Mouse (Mus musculus): Measurements from ENCODE around the gene Kcnj4.
"Not testable (repeated sequence)": the region's sequence is repeated elsewhere in the genome, so short reads cannot be mapped to it uniquely, and the experiment has no call there.

Gene Kcnj4

DNA sequence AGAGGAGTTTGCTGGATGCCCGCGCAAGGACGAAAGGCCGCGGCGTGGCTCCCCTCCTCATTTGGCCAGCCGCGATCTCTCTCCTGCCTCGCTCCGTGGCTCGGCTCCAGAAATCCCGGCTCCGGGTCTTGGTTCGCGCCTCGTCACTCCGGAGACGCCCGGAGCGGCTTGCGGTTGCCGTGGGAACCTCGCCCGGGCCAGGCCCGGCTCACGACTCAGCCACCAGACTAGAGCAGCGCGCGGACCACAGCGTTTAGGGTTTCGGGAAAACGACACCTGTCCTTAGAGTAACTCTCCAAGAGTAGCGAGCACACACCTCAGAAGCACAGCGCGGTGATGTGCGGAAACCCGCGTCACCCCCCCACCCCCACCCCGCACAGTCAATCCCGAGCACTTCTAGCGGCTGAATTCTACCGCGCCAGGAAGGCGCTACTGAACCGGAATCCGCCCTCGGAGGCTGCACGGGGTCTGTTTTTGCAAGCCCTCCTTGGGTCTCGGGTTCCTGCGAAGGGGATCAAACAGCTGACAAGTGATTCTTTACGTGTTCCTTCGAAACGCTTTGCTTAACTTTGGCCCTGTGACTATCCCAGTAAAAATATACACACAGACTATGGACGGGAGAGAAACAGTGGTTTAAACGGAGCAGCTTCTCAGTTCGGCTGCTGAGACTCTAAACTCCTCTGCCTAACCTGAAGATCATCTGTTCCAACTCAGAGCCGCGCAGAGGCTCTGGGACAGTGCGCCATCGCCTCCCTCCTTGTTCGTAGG is 6.7 kb upstream of the Kcnj4 start:
- DNase-seq (ENCODE audit: low read depth) = peak; percentile 23

GRCm38 (mm10) chr15:79510425-79510824 is 5.4 kb upstream of the Kcnj4 start:
- DNase-seq (ENCODE audit: low read depth) = no peak

- no peak for DNase-seq (ENCODE audit: low read depth)
Measured at GRCm38 (mm10) chr15:79509998-79510397, 5.0 kb upstream of the Kcnj4 start.

- no peak for DNase-seq (ENCODE audit: low read depth)
Measured at GRCm38 (mm10) chr15:79507055-79507828, 2.2 kb upstream of the Kcnj4 start.

- DNase-seq (ENCODE audit: low read depth) = no peak
Measured at GRCm38 (mm10) chr15:79506460-79506859, 1.4 kb upstream of the Kcnj4 start.

DNA sequence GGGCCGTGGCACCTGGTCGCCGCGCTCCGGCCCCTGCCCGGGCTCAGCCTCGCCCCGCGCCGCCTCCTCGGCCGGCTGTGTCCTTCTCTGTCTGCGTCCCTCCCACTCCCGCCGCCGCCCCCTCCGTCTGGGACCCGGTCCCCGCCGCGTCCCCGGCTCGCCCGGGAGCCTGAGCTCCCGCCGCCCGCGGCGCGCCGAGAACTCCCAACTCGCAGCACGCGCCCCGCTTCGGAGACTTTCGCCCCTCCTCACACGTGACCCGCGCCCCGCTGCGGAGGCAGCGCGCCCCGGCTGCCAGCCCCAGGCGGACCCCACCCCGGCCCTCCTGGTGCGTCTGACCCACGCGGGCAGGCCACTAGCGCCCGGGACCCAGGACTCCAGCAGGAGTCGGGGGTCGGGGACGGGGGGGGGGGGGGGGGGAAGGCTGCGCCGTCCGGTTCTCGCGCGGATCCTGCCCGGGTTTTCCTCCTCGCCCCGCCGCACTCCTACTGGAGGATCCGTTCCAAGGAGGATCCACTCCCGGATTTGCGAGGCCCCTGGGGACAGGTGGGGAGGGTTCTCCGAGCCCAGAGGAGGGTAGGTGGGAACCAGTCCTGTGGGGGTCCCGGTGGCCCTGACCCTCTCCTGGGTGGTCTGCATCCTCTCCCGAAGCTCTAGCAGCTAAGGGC is 709 bp upstream of the Kcnj4 start:
- DNase-seq (ENCODE audit: low read depth) = no peak

DNA sequence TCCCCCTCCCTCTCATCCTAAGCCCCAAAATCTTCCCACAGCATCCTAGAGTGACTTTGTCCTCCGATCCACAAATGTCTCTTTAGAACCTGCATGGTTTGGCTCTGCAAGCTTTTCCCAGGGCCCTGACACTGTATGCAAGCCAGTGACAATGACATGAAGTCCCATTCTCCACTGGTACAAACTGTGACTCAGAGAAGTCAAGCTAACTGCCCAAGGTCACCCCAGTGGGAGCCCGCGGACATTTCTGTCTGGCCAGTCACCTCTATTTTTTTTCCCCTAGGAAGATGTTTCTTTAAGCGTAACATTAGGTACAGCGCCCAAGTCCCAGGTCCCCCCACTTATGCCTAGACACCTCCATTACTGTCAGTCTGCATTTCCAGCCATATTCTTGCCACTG is 1.6 kb downstream of the Kcnj4 start:
- DNase-seq (ENCODE audit: low read depth) = no peak

DNA sequence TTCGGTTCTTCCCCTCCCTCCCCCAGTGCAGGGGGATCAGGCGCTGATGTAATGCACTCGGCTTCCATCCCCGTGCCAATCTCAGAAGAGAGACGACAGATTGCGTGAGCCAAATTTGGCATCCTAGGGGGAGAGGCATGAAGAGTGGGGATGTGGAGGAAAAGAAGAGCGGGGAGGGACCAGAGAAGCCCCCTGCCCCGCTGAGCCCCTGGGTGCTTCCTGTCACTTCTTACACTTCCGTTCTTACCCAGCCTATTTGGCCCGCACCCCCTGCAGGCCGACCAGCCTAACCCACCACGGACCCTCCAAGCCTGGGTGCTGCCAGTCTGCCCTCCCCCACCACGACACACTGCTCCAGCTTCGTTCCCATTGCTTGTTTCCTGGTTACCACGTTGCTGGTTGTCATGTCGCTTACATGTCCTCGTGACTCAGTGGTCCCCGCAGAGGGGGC is 2.1 kb downstream of the Kcnj4 start:
- DNase-seq (ENCODE audit: low read depth) = no peak

DNA sequence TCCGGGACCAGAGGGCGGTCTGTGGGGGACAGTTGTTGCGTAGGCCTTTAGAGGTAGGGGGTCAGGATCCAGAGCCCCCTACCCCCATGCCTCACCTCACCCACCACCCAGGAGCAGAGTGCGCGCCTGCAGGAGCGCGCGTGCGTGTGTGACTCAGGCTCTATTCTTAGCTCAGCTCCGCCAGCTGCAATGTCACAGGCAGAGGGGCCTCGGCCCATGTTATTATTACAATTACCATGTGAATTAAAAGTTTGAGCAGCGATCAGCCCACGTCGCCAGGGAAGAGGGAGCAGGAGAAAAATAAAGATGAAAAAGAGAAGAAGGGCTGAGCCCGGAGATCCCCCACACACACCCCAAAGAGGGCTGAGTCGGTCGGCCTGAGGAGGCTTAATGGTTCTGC is 4.9 kb downstream of the Kcnj4 start:
- DNase-seq (ENCODE audit: low read depth) = no peak

GRCm38 (mm10) chr15:79493527-79493926 is 11.5 kb downstream of the Kcnj4 start:
- no peak for DNase-seq (ENCODE audit: low read depth)

DNA sequence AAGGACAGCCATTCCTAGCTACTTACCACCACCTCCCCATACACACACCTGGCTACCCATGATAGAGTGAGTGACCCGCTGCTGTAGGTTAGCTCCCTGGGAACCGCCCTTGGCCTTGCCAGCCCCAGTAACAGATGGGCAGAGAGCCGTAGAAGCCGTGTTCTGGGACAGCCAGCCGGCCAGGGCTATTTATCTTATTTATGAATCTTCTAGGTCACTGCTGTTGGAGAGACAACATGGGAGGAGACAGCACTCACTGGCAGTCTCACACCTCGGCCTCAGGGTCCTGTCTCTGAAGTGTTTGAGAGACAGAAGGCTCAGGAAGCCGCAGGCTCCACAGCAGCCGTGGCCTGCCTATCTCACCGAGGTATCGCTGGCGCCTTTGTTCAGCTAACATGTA is 15.6 kb downstream of the Kcnj4 start:
- DNase-seq (ENCODE audit: low read depth) = no peak

DNA sequence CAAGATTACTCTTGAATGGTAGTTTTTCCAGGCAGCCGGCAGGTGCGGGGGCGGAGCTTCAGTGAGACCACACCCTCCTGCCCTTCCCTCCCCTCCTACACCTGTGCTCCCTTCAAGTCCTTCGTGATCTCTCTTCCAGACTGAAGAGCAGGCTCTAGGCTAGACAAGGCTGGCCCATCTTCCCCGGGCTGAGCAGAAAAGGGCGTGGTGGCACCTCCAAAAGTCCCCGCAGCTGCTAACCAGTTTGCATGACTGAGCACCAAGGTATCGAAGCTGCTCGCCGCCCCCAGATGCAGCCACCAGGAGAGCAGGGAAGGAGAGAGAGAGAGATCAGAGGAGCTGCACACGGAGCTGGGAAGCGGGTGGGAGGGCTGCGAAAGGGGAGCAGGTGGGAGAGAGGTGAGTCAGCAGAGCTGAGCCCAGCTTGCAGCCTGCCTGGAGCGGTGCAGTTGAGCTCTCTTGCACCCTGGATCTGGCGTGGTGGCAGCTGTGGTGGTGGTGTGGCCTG is 23.8 kb downstream of the Kcnj4 start:
- no peak for DNase-seq (ENCODE audit: low read depth)

- no peak for DNase-seq (ENCODE audit: low read depth)
Measured at GRCm38 (mm10) chr15:79477227-79477626, 27.8 kb downstream of the Kcnj4 start.

DNA sequence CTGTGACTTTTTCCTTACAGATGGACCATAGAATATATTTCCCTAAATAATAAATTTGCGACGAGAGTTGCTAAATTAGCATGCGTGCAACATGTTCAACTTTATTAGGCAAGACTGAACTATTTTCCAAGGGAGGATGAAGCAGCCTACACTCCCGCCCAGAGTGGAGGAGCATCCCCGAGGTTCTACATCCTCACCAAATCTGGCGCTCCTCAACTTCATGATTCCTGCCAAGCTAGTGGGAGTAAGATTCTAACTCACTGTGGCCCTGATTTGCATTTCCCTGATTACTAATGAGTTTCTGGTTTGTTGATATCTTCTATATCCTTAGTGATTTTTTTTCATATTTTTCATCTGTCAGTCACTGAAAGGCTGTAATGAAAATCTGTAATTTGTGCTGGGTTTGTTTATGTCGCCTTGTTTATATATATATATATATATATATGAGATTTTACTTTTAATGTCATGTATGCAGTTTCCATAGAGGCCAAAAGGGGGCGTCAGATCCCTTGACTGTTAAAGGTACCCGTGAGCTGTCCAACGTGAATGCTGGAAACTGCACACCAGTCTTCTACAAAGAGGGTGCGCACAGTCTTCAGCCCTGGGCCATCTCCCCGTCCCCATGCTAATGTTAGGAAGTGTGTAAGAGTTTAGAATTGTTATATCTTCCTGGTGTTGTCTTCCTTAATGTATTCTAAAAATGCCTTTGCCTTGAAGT is 31.2 kb downstream of the Kcnj4 start:
- peak; percentile 42 for DNase-seq (ENCODE audit: low read depth)

DNA sequence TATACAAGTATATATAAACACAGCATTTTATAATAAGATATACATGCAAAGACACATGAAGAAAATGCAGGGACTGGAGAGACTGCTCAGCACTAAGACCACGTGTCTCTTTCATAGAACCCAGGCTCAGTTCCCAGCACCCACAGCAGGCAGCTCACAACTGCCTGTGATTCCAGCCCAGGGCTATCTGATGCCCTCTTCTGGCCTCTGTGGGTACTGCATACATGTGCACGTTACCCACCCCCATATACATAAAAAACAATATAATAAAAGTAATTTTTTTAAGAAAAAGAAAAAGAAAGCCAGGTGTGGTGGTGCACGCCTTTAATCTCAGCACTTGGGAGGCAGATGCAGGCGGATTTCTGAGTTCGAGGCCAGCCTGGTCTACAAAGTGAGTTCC is 32.0 kb downstream of the Kcnj4 start:
- peak; percentile 35 for DNase-seq (ENCODE audit: low read depth)

DNA sequence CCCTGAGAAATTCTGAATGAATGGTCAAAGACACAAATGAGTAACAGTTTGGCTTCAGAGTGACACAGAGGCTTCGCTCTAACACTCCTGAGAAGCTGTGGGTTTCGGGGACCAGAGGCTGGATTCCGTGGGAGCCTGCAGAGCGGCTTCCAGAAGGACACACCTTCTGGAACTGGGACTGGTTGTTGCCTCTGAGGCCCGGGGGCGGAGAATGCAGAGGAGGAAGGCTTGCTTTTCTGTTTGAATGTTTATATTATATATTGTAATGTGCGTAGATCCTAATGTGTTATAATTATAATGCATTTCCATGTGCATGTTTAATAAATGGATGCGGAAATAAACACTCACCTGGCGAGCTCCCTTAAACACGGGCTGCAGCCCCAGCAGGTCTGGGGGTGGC is 33.9 kb downstream of the Kcnj4 start:
- no peak for DNase-seq (ENCODE audit: low read depth)

DNA sequence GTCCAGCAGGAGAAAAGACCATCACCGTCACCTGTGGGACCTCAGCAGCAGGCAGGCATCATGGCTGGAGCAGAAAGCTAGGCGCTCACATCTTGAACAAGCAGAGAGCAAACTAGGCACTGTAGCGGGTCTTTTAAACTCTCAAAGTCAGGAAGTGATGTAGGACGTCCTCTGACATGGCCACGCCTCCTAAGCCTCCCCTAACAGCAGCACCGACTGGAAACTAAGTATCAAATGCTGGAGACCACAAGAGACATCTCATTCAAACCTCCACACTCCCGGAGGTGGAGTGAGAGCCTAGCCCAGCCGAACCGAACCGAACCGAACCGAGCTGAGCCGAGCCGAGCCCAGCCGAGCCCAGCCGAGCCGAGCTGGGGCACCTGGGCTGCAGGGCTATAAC is 34.5 kb downstream of the Kcnj4 start:
- DNase-seq (ENCODE audit: low read depth) = no peak

- no peak for DNase-seq (ENCODE audit: low read depth)
Measured at GRCm38 (mm10) chr15:79469577-79469976, 35.5 kb downstream of the Kcnj4 start.

- DNase-seq (ENCODE audit: low read depth) = peak; percentile 88
Measured at GRCm38 (mm10) chr15:79466601-79467286, 38.3 kb downstream of the Kcnj4 start.

DNA sequence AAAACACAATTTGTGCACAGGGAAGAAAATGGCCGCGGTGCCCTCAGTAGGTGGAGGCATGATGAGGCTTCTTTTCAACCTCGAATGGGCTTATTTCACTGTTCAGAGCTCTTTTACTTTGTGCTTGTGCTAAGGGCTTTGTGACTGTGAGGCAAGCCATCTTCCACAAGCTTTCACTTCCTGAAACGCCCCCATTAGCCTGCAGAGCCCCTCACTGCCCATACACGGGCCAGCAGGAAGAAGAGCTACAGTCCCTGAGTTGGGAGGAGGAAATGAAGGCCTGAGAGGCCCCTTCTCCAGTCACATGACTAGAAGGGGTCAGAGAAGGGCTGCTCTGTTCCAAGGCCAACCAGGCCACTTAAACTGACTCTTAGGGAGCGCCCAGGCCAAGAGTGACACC is 48.5 kb downstream of the Kcnj4 start:
- no peak for DNase-seq (ENCODE audit: low read depth)

DNA sequence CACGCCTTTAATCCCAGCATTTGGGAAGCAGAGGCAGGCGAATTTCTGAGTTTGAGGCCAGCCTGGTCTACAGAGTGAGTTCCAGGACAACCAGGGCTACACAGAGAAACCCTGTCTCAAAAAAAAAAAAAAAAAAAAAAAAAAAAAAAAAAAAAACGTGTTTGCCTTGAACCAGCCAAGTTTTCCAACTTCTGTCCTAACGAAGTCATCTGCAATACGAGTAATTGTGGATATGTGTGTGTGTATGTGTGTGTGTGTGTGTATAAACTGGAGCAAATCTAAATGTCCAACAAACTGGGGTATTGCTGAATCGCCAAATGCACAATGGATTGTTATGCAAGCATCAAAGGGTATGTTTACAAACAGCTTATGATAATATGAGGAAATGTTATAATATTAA is 48.9 kb downstream of the Kcnj4 start:
- DNase-seq (ENCODE audit: low read depth) = not testable (repeated sequence)
